ENCODE assay signal across 10 mouse cellular contexts in the genomic region with DNA sequence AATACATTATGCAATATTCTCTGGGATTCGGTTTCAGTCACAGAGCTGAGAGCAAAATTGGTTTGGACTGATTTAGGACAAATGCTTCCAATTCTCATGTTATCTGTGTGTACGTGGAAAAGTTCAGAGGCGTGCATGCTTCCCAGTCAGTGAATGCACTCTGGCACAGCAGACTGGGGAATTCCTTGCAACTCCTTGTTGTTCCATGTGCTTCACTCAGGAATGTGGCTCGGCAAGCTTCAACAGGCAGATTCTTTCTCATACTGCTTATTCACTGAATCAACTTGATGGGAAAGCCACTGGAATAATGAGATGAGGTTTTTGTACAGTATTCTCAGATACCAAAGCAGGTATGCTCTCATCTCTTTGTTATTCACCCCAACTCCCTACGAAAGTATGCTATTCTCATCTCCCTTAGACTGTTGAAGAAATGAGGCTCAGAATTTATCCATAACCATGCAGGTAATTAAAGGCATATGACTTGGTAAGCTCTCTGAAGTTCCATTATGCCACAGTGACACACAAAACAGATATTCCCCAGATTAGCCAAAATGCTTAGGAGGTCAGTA.
A peak's percentile ranks its signal among the peaks of the same experiment; 100 is the strongest.
DNase-seq lines count a peak whose midpoint lies in the region; ATAC-seq and TF ChIP-seq lines count a peak whose summit lies in the region.
"Had no signal": no experiment of that assay in that cellular context is flagged by ENCODE, and none has a peak within 500 bp of the region (broad histone marks: within the 10 kb centered on the region; RNA-seq: fewer than 3 reads in every experiment).

No protein-coding gene starts in this region.

- no peaks in the 10 kb centered on the region for H3K27me3 ChIP-seq in Patski
- H3K27me3 ChIP-seq in heart, postnatal 0 days (ENCODE audit: control insufficient read depth, insufficient read depth, low read length), result no peaks in the 10 kb centered on the region
- no peaks in the 10 kb centered on the region for H3K27me3 ChIP-seq in limb, embryonic 15.5 days
- no peaks in the 10 kb centered on the region for H3K27me3 ChIP-seq in forebrain, embryonic 10.5 days (ENCODE audit: poor library complexity, severe bottlenecking)

- peaks cover 8% of the 10 kb centered on the region; the same call in 1 of the 2 replicates for H3K4me1 ChIP-seq in heart, postnatal 0 days (ENCODE audit: control insufficient read depth, insufficient read depth)
- peaks cover 5% of the 10 kb centered on the region; the same call in 1 of the 2 replicates for H3K4me1 ChIP-seq in limb, embryonic 15.5 days
- H3K4me1 ChIP-seq in forebrain, embryonic 10.5 days, result peaks cover 9% of the 10 kb centered on the region; the same call in 1 of the 2 replicates

- no peak for TF ChIP-seq EP300 in heart, postnatal 0 days (IDR thresholded peaks at IDR 0.05; ENCODE audit: low read depth)

- DNase-seq in frontal cortex, adult 2 months (ENCODE audit: extremely low spot score in 1 of 2, low spot score in 1 of 2), result no peak
- peak; percentile 77 for DNase-seq in Patski (ENCODE audit: low read depth, low spot score)
- peak; percentile 30 for DNase-seq in heart, postnatal 0 days (ENCODE audit: low spot score)
- no peak for DNase-seq in forebrain, embryonic 10.5 days (ENCODE audit: extremely low spot score, low spot score)
- no peak for DNase-seq in left cerebral cortex, postnatal 25 days (ENCODE audit: low spot score in 2 of 2)
- DNase-seq in layer of hippocampus, adult 9-10 months (ENCODE audit: low spot score), result no peak
- DNase-seq: thymus, postnatal 25 days had no signal

- POLR2A ChIA-PET in Patski (lab: Charles Lee), result interaction anchor here (0.5 to 1.3 kb wide), 2 partner anchors 10 to 121 kb away, joined by 4 read pairs; no protein-coding TSS in a partner anchor

- no peaks in the 10 kb centered on the region for H3K36me3 ChIP-seq in heart, postnatal 0 days (replicated peaks; ENCODE audit: control insufficient read depth, insufficient read depth, low read length)
- no peaks in the 10 kb centered on the region for H3K36me3 ChIP-seq in limb, embryonic 15.5 days
- H3K36me3 ChIP-seq in forebrain, embryonic 10.5 days (replicated peaks), result no peaks in the 10 kb centered on the region

- no peak overlapping the region for H3K4me3 ChIP-seq in heart, postnatal 0 days (ENCODE audit: low read depth, low read length)
- H3K4me3 ChIP-seq in limb, embryonic 15.5 days, result no peak overlapping the region
- no peak overlapping the region for H3K4me3 ChIP-seq in forebrain, embryonic 10.5 days
- H3K4me3 ChIP-seq: heart, adult 2 months had no signal

- no peaks in the 10 kb centered on the region for H3K9me3 ChIP-seq in heart, postnatal 0 days (replicated peaks; ENCODE audit: control insufficient read depth, low read length)
- H3K9me3 ChIP-seq in limb, embryonic 15.5 days, result no peaks in the 10 kb centered on the region
- H3K9me3 ChIP-seq in forebrain, embryonic 10.5 days, result no peaks in the 10 kb centered on the region

- peak; percentile 38; the same call in 1 of the 2 replicates for ATAC-seq in frontal cortex, adult (ENCODE audit: low TSS enrichment)
- ATAC-seq in Patski, result peak; percentile 93
- peak; percentile 57; the same call in 1 of the 2 replicates for ATAC-seq in heart, postnatal 0 days (ENCODE audit: insufficient read depth, low read depth)
- no peak for ATAC-seq in limb, embryonic 15.5 days (ENCODE audit: insufficient number of reproducible peaks, low FRiP score, low TSS enrichment, low read depth)

- H3K27ac ChIP-seq in heart, postnatal 0 days (ENCODE audit: low read depth), result no peak overlapping the region
- H3K27ac ChIP-seq in limb, embryonic 15.5 days, result 0 out of 2 replicates have a peak overlapping the region, but pooled peaks have one; percentile 17
- H3K27ac ChIP-seq in forebrain, embryonic 10.5 days, result no peak overlapping the region
- H3K27ac ChIP-seq: heart, adult 2 months had no signal

- CTCF ChIA-PET in Patski (lab: Charles Lee), result interaction anchor here (1.0 to 3.0 kb wide), 2 partner anchors 9 to 14 kb away, joined by 3 to 8 read pairs; no protein-coding TSS in a partner anchor

- no peak for TF ChIP-seq CTCF in Patski (IDR thresholded peaks at IDR 0.05)
- no peak for TF ChIP-seq CTCF in heart, postnatal 0 days (IDR thresholded peaks at IDR 0.05; ENCODE audit: low read depth)

- H3K9ac ChIP-seq in heart, postnatal 0 days (replicated peaks; ENCODE audit: low read depth, low read length), result no peak overlapping the region
- no peak overlapping the region for H3K9ac ChIP-seq in limb, embryonic 15.5 days

- 24% methylated on average over 5 of the region's 5 CpGs for WGBS in heart, postnatal 0 days
- 37% methylated on average over 5 of the region's 5 CpGs for WGBS in limb, embryonic 15.5 days
- WGBS in forebrain, embryonic 10.5 days, result 67% methylated on average over 5 of the region's 5 CpGs

- in situ Hi-C loops in Patski (cut with MboI; ENCODE audit: low pct_unique_long_range_greater_than_20kb), result no loop called here

- intact Hi-C loops in left cerebral cortex, postnatal 25 days (cut with DNase I), result no loop called here

- no peak overlapping the region for H3K4me2 ChIP-seq in heart, postnatal 0 days (ENCODE audit: low read depth, low read length)
- H3K4me2 ChIP-seq in limb, embryonic 15.5 days, result no peak overlapping the region

Comparison
In these comparisons a context has a peak if more than half of its experiments do, and no peak if none do; other contexts are left out.
1. DNase-seq: peak in Patski (single experiment) and heart, postnatal 0 days (single experiment); none in frontal cortex, adult 2 months (0 of 2), forebrain, embryonic 10.5 days (single experiment), left cerebral cortex, postnatal 25 days (0 of 2) and layer of hippocampus, adult 9-10 months (single experiment).